Mouse (Mus musculus): ENCODE results near the gene Tulp2. TPM values are rescaled to one million over a fixed set of nuclear protein-coding genes. Genes with fewer than 3 reads are reported as not detected.

Tulp2 gene
- polyA plus RNA-seq, 1 experiment = 0.06 TPM

GRCm38 (mm10) chr7:45466283-45467089, 15.2 kb upstream of the Tulp2 start, which contains the start of gene Bax:
TSS of gene Bax (minus strand) at chr7:45466898.
- Histone ChIP-seq H3K27me3 (ENCODE audit: control insufficient read depth, insufficient read depth, insufficient read length) (no peaks in the 10 kb centered on the region), H3K4me2 (ENCODE audit: low read depth) (peak within 1 kb of the TSS; percentile 90), H3K4me3 (peak within 1 kb of the TSS; percentile 54), H3K36me3 (ENCODE audit: control insufficient read depth, insufficient read depth) (peaks cover 24% of the 10 kb centered on the region), H3K79me2 (ENCODE audit: control insufficient read depth, insufficient read depth) (peaks cover 28% of the 10 kb centered on the region), H3ac (ENCODE audit: control insufficient read depth, insufficient read length) (peak within 1 kb of the TSS; percentile 53)
- TF ChIP-seq TCF12 (IDR thresholded peaks at IDR 0.05; ENCODE audit: insufficient read depth, poor library complexity, severe bottlenecking) (no peak), SRF (IDR thresholded peaks at IDR 0.05; ENCODE audit: control insufficient read depth, insufficient read length, low read depth) (no peak), TCF3 (IDR thresholded peaks at IDR 0.05; ENCODE audit: insufficient read length, low read depth) (no peak), REST (IDR thresholded peaks at IDR 0.05; ENCODE audit: insufficient read depth, insufficient read length) (no peak), MYOD1 (IDR thresholded peaks at IDR 0.05; ENCODE audit: control insufficient read depth in 1 of 3, insufficient read length in 2 of 3, low read depth in 2 of 3) (peak in 1 of 3 experiments; percentile 19), USF1 (IDR thresholded peaks at IDR 0.05; ENCODE audit: low read depth) (peak; percentile 98), E2F4 (IDR thresholded peaks at IDR 0.05; ENCODE audit: insufficient read depth) (no peak), CEBPB (IDR thresholded peaks at IDR 0.05; ENCODE audit: insufficient read depth, poor library complexity, severe bottlenecking) (no peak), MYOG (IDR thresholded peaks at IDR 0.05; ENCODE audit: control insufficient read depth in 1 of 3, insufficient read depth in 1 of 3, insufficient read length in 2 of 3, low read depth in 2 of 3) (peak in 1 of 3 experiments; percentile 29), POLR2AphosphoS2 (IDR thresholded peaks at IDR 0.05; ENCODE audit: insufficient read length, low read depth) (peak; percentile 89), MAX (IDR thresholded peaks at IDR 0.05; ENCODE audit: low read depth) (no peak), POLR2A (IDR thresholded peaks at IDR 0.05; ENCODE audit: insufficient read length, low read depth) (peak; percentile 91)

GRCm38 (mm10) chr7:45467090-45467670, 14.5 kb upstream of the Tulp2 start:
- peaks cover 24% of the 10 kb centered on the region for H3K36me3 ChIP-seq (ENCODE audit: control insufficient read depth, insufficient read depth)
- peak overlapping the region; percentile 54 for H3K4me3 ChIP-seq
- peaks cover 28% of the 10 kb centered on the region for H3K79me2 ChIP-seq (ENCODE audit: control insufficient read depth, insufficient read depth)
- H3K4me2 ChIP-seq (ENCODE audit: low read depth) = peak overlapping the region; percentile 88
- H3ac ChIP-seq (ENCODE audit: control insufficient read depth, insufficient read length) = peak overlapping the region; percentile 53
- TF ChIP-seq USF1 (IDR thresholded peaks at IDR 0.05; ENCODE audit: low read depth) (no peak), POLR2AphosphoS2 (IDR thresholded peaks at IDR 0.05; ENCODE audit: insufficient read length, low read depth) (no peak), TCF12 (IDR thresholded peaks at IDR 0.05; ENCODE audit: insufficient read depth, poor library complexity, severe bottlenecking) (no peak), POLR2A (IDR thresholded peaks at IDR 0.05; ENCODE audit: insufficient read length, low read depth) (no peak), TCF3 (IDR thresholded peaks at IDR 0.05; ENCODE audit: insufficient read length, low read depth) (no peak), MYOG (IDR thresholded peaks at IDR 0.05; ENCODE audit: control insufficient read depth in 1 of 3, insufficient read depth in 1 of 3, insufficient read length in 2 of 3, low read depth in 2 of 3) (no peak), REST (IDR thresholded peaks at IDR 0.05; ENCODE audit: insufficient read depth, insufficient read length) (no peak), SRF (IDR thresholded peaks at IDR 0.05; ENCODE audit: control insufficient read depth, insufficient read length, low read depth) (no peak), E2F4 (IDR thresholded peaks at IDR 0.05; ENCODE audit: insufficient read depth) (no peak), CEBPB (IDR thresholded peaks at IDR 0.05; ENCODE audit: insufficient read depth, poor library complexity, severe bottlenecking) (no peak), MAX (IDR thresholded peaks at IDR 0.05; ENCODE audit: low read depth) (no peak), MYOD1 (IDR thresholded peaks at IDR 0.05; ENCODE audit: control insufficient read depth in 1 of 3, insufficient read length in 2 of 3, low read depth in 2 of 3) (no peak)
- no peaks in the 10 kb centered on the region for H3K27me3 ChIP-seq (ENCODE audit: control insufficient read depth, insufficient read depth, insufficient read length)

GRCm38 (mm10) chr7:45470869-45471268, 10.8 kb upstream of the Tulp2 start:
- no peak overlapping the region for H3ac ChIP-seq (ENCODE audit: control insufficient read depth, insufficient read length)
- TF ChIP-seq MAX (IDR thresholded peaks at IDR 0.05; ENCODE audit: low read depth) (no peak), POLR2A (IDR thresholded peaks at IDR 0.05; ENCODE audit: insufficient read length, low read depth) (no peak), MYOG (IDR thresholded peaks at IDR 0.05; ENCODE audit: control insufficient read depth in 1 of 3, insufficient read depth in 1 of 3, insufficient read length in 2 of 3, low read depth in 2 of 3) (no peak), MYOD1 (IDR thresholded peaks at IDR 0.05; ENCODE audit: control insufficient read depth in 1 of 3, insufficient read length in 2 of 3, low read depth in 2 of 3) (no peak), SRF (IDR thresholded peaks at IDR 0.05; ENCODE audit: control insufficient read depth, insufficient read length, low read depth) (no peak), CEBPB (IDR thresholded peaks at IDR 0.05; ENCODE audit: insufficient read depth, poor library complexity, severe bottlenecking) (no peak), POLR2AphosphoS2 (IDR thresholded peaks at IDR 0.05; ENCODE audit: insufficient read length, low read depth) (no peak), E2F4 (IDR thresholded peaks at IDR 0.05; ENCODE audit: insufficient read depth) (no peak), TCF12 (IDR thresholded peaks at IDR 0.05; ENCODE audit: insufficient read depth, poor library complexity, severe bottlenecking) (no peak), REST (IDR thresholded peaks at IDR 0.05; ENCODE audit: insufficient read depth, insufficient read length) (no peak), USF1 (IDR thresholded peaks at IDR 0.05; ENCODE audit: low read depth) (no peak), TCF3 (IDR thresholded peaks at IDR 0.05; ENCODE audit: insufficient read length, low read depth) (no peak)
- H3K27me3 ChIP-seq (ENCODE audit: control insufficient read depth, insufficient read depth, insufficient read length) = no peaks in the 10 kb centered on the region

GRCm38 (mm10) chr7:45475291-45475969, 6.2 kb upstream of the Tulp2 start:
- H3K36me3 ChIP-seq (ENCODE audit: control insufficient read depth, insufficient read depth) = no peaks in the 10 kb centered on the region
- H3K27me3 ChIP-seq (ENCODE audit: control insufficient read depth, insufficient read depth, insufficient read length) = no peaks in the 10 kb centered on the region
- H3K4me2 ChIP-seq (ENCODE audit: low read depth) = peak overlapping the region; percentile 80
- no peak overlapping the region for H3ac ChIP-seq (ENCODE audit: control insufficient read depth, insufficient read length)
- no peaks in the 10 kb centered on the region for H3K79me2 ChIP-seq (ENCODE audit: control insufficient read depth, insufficient read depth)
- peak overlapping the region; percentile 1 for H3K4me3 ChIP-seq
- TF ChIP-seq TCF12 (IDR thresholded peaks at IDR 0.05; ENCODE audit: insufficient read depth, poor library complexity, severe bottlenecking) = no peak
- TF ChIP-seq USF1 (IDR thresholded peaks at IDR 0.05; ENCODE audit: low read depth) = no peak
- TF ChIP-seq MYOG (IDR thresholded peaks at IDR 0.05; ENCODE audit: control insufficient read depth in 1 of 3, insufficient read depth in 1 of 3, insufficient read length in 2 of 3, low read depth in 2 of 3) = no peak
- TF ChIP-seq TCF3 (IDR thresholded peaks at IDR 0.05; ENCODE audit: insufficient read length, low read depth) = no peak
- TF ChIP-seq REST (IDR thresholded peaks at IDR 0.05; ENCODE audit: insufficient read depth, insufficient read length) = no peak
- peak; percentile 22 for TF ChIP-seq POLR2A (IDR thresholded peaks at IDR 0.05; ENCODE audit: insufficient read length, low read depth)

More at GRCm38 (mm10) chr7:45470869-45471268, 10.8 kb upstream of the Tulp2 start:
- Histone ChIP-seq H3K4me3 (no peak overlapping the region), H3K4me2 (ENCODE audit: low read depth) (peak overlapping the region; percentile 26), H3K36me3 (ENCODE audit: control insufficient read depth, insufficient read depth) (no peaks in the 10 kb centered on the region), H3K79me2 (ENCODE audit: control insufficient read depth, insufficient read depth) (peaks cover 6% of the 10 kb centered on the region)
